Mouse (Mus musculus) olfactory bulb, adult 2 months (tissue): Measurements from ENCODE around the gene Tspyl1.

Source experiments
- CTCF ChIP-seq: fragments of 200-500 bp; IDR thresholded peaks from 2 replicates; pipeline ENCODE4 v1.5.1; 2012; ENCODE audit warnings: low read depth, mild to moderate bottlenecking, low read length, moderate library complexity; ENCODE audit not compliant: insufficient read depth
- POLR2A ChIP-seq: fragments of 200-500 bp; IDR thresholded peaks from 2 replicates; pipeline ENCODE4 v1.6.1; 2012; ENCODE audit warnings: mild to moderate bottlenecking, low read depth, low read length, moderate library complexity; ENCODE audit not compliant: insufficient read depth

GRCm38 (mm10) chr10:34280591-34281175 is 1.3 kb upstream of the Tspyl1 start:
- TF ChIP-seq CTCF (no peak), POLR2A (no peak)
